Mouse (Mus musculus): Measurements from ENCODE around the gene Alox12b.

Gene Alox12b

GRCm38 (mm10) chr11:69123056-69123692, 33.6 kb upstream of the Alox12b start:
- DNase-seq (ENCODE audit: low read depth, low spot score): peak; percentile 87

- DNase-seq (ENCODE audit: low read depth, low spot score): peak; percentile 87
These were observed 32.9 kb upstream of the Alox12b start for GRCm38 (mm10) chr11:69123693-69124497.

DNA sequence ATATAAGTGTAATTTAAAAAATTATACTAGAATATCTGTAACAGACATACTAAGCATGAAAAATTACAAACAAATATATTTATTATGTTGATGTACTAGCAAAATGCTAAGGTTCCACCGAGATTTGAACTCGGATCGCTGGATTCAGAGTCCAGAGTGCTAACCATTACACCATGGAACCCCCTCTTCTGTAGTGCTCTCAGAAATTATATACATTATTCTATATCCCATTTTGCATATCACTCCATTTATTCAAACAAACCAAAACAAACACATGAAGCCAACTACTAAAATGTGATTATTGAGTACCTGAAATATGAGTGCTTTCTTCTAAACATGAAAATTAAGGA, 32.3 kb upstream of the Alox12b start:
- no peak for DNase-seq (ENCODE audit: low read depth, low spot score)

- DNase-seq (ENCODE audit: low read depth, low spot score): peak; percentile 88
These were observed 31.5 kb upstream of the Alox12b start for GRCm38 (mm10) chr11:69125041-69125851.

- no peak for DNase-seq (ENCODE audit: low read depth, low spot score)
These were observed 31.1 kb upstream of the Alox12b start, which contains the start of gene Aloxe3 for GRCm38 (mm10) chr11:69125852-69125918. Gene Aloxe3, plus strand, starts transcription at chr11:69125896.

GRCm38 (mm10) chr11:69125919-69126705, 30.7 kb upstream of the Alox12b start:
- DNase-seq (ENCODE audit: low read depth, low spot score): no peak

GRCm38 (mm10) chr11:69126706-69127095, 30.1 kb upstream of the Alox12b start:
- no peak for DNase-seq (ENCODE audit: low read depth, low spot score)

GRCm38 (mm10) chr11:69128426-69129122, 28.2 kb upstream of the Alox12b start:
- DNase-seq (ENCODE audit: low read depth, low spot score): no peak

- no peak for DNase-seq (ENCODE audit: low read depth, low spot score)
These were observed 23.2 kb upstream of the Alox12b start for GRCm38 (mm10) chr11:69133566-69133922.

GRCm38 (mm10) chr11:69133923-69134621, 22.7 kb upstream of the Alox12b start:
- no peak for DNase-seq (ENCODE audit: low read depth, low spot score)

GRCm38 (mm10) chr11:69134622-69134968, 22.2 kb upstream of the Alox12b start:
- DNase-seq (ENCODE audit: low read depth, low spot score): no peak

DNA sequence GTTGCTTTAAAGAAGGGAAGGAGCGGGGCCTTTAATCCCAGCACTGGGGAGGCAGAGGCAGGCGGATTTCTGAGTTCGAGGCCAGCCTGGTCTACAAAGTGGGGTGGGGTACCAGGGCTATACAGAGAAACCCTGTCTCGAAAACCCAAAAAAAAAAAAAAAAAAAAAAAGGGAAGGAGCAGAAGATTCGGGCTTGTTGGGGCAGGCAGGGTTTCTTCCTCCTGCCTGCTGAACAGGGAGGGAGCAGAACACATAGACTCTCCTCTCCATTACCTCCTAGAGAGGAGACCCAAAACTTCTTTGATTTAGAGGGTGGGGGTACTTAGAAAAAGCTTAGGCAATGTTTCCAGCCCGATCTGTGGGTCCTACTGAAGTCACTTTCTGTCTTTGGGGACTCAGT, 21.4 kb upstream of the Alox12b start:
- no peak for DNase-seq (ENCODE audit: low read depth, low spot score)

DNA sequence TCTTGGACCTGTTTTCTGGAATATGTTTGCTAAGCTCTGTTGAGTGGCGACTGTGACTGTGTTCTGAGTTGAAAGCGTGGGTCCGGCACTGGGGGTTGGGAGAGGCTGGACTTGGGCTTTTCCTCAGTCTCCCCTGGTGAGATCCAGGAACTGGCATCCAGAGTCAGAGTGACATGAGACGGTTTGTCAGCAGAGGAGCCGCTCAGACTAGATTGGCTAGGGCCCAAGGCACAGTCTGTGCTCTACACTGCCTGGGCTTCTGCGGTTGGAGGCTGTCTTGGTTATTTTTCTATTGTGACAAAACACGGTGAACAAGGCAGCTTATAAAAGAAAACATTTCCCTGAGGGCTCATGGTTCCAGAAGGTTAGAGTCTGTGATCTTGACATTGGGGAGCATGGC, 9.2 kb upstream of the Alox12b start:
- DNase-seq (ENCODE audit: low read depth, low spot score): no peak

DNA sequence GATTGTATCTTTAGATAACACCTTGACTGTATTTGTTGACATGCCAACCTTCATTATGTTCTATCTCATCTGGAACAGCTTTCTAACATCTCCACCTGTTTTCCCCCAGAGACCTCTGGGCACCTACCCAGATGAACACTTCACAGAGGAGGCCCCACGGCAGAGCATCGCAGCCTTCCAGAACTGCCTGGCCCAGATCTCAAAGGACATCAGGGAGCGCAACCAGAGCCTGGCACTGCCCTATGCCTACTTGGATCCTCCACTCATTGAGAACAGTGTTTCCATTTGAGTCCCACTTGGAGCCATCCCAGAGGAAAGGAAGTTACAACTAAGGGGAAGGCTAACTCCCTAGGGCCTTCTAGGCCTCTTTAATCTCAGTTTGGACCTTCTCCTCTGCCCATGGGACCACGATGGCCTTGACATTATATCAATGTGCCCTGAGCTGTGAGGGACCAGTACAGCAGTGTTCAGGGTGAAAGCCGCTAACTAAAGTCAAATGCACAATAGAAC, 8.3 kb upstream of the Alox12b start:
- DNase-seq (ENCODE audit: low read depth, low spot score): no peak

DNA sequence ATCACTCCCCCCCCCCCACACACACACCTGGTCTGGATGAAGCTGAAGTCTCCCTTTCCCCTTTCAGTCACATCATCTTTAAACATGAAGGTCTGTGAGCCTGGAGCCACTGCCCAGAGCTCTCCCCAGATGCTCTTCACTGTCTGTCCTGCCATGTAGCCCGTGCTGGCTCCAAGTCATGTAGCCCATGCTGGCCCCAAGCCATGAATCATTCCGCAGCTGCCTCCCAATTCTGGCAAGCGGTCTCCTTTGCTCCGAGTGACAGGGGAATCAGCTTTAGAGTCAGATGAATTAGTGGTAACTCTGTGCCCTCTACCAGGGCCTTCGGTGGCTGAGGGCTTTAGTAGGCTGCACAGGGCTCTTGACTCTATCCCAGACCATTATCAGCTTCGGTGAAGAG, 7.1 kb upstream of the Alox12b start:
- no peak for DNase-seq (ENCODE audit: low read depth, low spot score)

DNA sequence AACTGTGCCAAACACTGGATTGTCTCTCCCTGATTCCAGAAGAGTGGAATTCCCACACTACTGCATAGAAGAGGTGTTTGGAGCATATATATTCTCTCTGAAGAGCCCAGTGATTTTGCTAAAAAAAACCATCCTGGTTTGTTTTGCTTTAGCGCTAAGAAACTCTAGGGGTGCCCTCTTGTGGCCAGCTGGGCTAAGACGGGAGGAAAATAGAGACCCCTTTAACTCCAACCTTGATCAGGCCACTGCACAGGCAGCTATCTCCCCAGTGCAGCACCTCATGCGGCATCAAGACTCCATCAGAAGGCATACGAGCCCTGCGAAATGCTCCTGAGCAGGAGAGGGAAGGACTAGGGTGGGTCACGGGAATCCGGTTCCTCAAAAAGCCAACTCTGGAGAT, 6.3 kb upstream of the Alox12b start:
- peak; percentile 52 for DNase-seq (ENCODE audit: low read depth, low spot score)

DNA sequence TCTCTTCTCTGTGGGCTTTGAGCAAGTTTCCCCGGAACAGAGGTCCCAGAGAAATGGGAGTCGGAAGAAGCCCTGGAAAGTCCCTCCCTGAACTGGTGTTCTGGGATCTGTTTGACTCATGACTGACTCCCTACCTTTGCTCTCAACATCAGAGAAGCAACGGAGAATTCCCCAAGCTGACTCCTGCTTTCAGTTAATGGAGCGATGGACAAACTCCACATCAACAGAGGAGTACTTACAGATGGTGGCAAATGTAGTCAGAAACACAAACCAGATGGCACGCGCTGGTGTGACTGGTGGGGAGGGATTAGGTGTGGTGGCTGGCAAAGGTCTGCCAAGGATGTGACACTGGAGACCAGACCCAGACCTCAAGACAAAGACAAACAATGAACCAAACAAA, 5.8 kb upstream of the Alox12b start:
- no peak for DNase-seq (ENCODE audit: low read depth, low spot score)

- DNase-seq (ENCODE audit: low read depth, low spot score): no peak
These were observed 3.0 kb upstream of the Alox12b start for GRCm38 (mm10) chr11:69153831-69154230.

DNA sequence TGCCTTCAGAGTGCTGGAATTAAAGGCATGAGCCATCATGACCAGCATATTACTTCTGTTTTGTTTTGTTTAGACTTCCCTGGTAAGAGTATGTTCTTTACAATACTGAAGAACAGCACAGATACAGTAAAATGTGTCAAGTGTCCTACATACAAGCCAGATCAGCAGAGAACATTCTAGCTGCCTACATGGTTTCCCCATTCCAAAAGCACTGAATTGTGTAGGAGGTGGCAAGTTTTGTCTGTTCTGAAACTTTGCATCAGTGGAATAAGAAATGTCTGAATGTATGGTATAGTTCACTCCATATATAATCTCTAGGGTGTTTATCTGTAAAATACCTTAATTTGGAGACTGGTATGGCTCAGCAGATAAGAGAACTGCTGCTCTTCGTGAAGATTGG, 1.4 kb upstream of the Alox12b start:
- DNase-seq (ENCODE audit: low read depth, low spot score): no peak

DNA sequence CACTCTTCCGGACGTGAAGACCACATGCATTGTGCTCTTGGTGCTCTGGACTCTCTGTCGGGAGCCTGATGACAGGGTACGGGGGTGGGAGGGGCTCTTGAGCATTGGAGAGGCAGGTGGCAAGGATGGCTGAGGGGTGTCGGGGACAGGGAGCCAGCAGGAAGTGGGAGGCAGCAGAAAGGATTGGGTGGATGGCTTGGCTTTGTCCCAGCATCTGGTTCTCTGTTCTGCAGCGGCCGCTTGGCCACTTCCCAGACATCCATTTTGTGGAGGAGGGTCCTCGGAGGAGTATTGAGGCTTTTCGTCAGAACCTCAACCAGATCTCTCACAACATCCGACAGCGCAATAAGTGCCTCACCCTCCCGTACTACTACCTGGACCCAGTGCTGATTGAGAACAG, 12.5 kb downstream of the Alox12b start:
- DNase-seq (ENCODE audit: low read depth, low spot score): no peak

DNA sequence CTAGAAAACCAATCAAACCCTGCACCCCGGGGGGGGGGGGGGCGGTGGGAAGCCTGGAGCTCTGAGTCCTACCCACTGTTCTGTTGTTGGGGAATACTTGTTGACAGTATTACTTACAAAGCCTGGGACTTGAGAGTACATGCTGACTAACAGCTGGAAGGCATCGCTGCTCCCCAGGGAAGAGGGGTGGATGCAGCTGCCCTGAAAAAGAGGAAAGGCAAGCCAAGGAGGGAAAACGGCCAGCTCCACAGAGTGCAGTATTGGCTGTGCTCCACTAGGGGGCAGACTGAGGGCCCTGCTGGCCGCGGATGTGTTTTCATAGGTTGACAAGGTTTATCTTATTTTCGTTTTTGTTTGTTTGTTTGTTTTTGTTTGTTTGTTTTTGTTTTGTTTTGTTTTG, 14.8 kb downstream of the Alox12b start:
- peak; percentile 35 for DNase-seq (ENCODE audit: low read depth, low spot score)

All from embryo, embryonic 11.5 days (tissue).